Mouse (Mus musculus): ENCODE results near the gene Lrrc66. TPM values are rescaled to one million over a fixed set of nuclear protein-coding genes. Genes with fewer than 3 reads are reported as not detected.

The Lrrc66 gene
- polyA plus RNA-seq, 1 experiment = not detected

GRCm38 (mm10) chr5:73627991-73628390, 4.3 kb downstream of the Lrrc66 start:
- Histone ChIP-seq H3K27me3 (ENCODE audit: control insufficient read depth, insufficient read depth, insufficient read length) (peaks cover 4% of the 10 kb centered on the region), H3K4me3 (ENCODE audit: insufficient read depth, poor library complexity, severe bottlenecking) (no peak overlapping the region), H3ac (ENCODE audit: control insufficient read depth, insufficient read length, low read depth) (no peak overlapping the region), H3K79me2 (ENCODE audit: control insufficient read depth, insufficient read depth) (no peaks in the 10 kb centered on the region), H3K79me3 (ENCODE audit: low read depth) (no peaks in the 10 kb centered on the region), H3K36me3 (ENCODE audit: control insufficient read depth, insufficient read depth) (no peaks in the 10 kb centered on the region)
- TF ChIP-seq USF1 (IDR thresholded peaks at IDR 0.05; ENCODE audit: low read depth) = no peak
- no peak for TF ChIP-seq CTCF (IDR thresholded peaks at IDR 0.05; ENCODE audit: control insufficient read depth, insufficient read depth, insufficient read length)
- no peak for TF ChIP-seq MAX (IDR thresholded peaks at IDR 0.05)
- TF ChIP-seq MYOD1 (IDR thresholded peaks at IDR 0.05; ENCODE audit: control insufficient read depth, insufficient read length, low read depth) = no peak
- no peak for TF ChIP-seq CEBPB (IDR thresholded peaks at IDR 0.05; ENCODE audit: low read depth)
- no peak for TF ChIP-seq MYOG (IDR thresholded peaks at IDR 0.05; ENCODE audit: control insufficient read depth, extremely low read depth, insufficient read length)
- no peak for TF ChIP-seq FOSL1 (IDR thresholded peaks at IDR 0.05; ENCODE audit: insufficient read depth, low read length, poor library complexity, severe bottlenecking)

- H3ac ChIP-seq (ENCODE audit: control insufficient read depth, insufficient read length, low read depth) = no peak overlapping the region
- TF ChIP-seq MYOD1 (IDR thresholded peaks at IDR 0.05; ENCODE audit: control insufficient read depth, insufficient read length, low read depth) = no peak
- no peak for TF ChIP-seq USF1 (IDR thresholded peaks at IDR 0.05; ENCODE audit: low read depth)
- no peak for TF ChIP-seq CEBPB (IDR thresholded peaks at IDR 0.05; ENCODE audit: low read depth)
- no peak for TF ChIP-seq MYOG (IDR thresholded peaks at IDR 0.05; ENCODE audit: control insufficient read depth, extremely low read depth, insufficient read length)
- no peak for TF ChIP-seq MAX (IDR thresholded peaks at IDR 0.05)
- TF ChIP-seq CTCF (IDR thresholded peaks at IDR 0.05; ENCODE audit: control insufficient read depth, insufficient read depth, insufficient read length) = no peak
- no peak for TF ChIP-seq FOSL1 (IDR thresholded peaks at IDR 0.05; ENCODE audit: insufficient read depth, low read length, poor library complexity, severe bottlenecking)
- H3K4me3 ChIP-seq (ENCODE audit: insufficient read depth, poor library complexity, severe bottlenecking) = no peak overlapping the region
- H3K79me2 ChIP-seq (ENCODE audit: control insufficient read depth, insufficient read depth) = no peaks in the 10 kb centered on the region
- no peaks in the 10 kb centered on the region for H3K36me3 ChIP-seq (ENCODE audit: control insufficient read depth, insufficient read depth)
- peaks cover 4% of the 10 kb centered on the region for H3K27me3 ChIP-seq (ENCODE audit: control insufficient read depth, insufficient read depth, insufficient read length)
- no peaks in the 10 kb centered on the region for H3K79me3 ChIP-seq (ENCODE audit: low read depth)
Measured at GRCm38 (mm10) chr5:73627559-73627958, 4.8 kb downstream of the Lrrc66 start.

GRCm38 (mm10) chr5:73626842-73627241, 5.5 kb downstream of the Lrrc66 start:
- H3K79me2 ChIP-seq (ENCODE audit: control insufficient read depth, insufficient read depth) = no peaks in the 10 kb centered on the region
- H3K79me3 ChIP-seq (ENCODE audit: low read depth) = no peaks in the 10 kb centered on the region
- H3ac ChIP-seq (ENCODE audit: control insufficient read depth, insufficient read length, low read depth) = no peak overlapping the region
- peaks cover 4% of the 10 kb centered on the region for H3K27me3 ChIP-seq (ENCODE audit: control insufficient read depth, insufficient read depth, insufficient read length)
- H3K4me3 ChIP-seq (ENCODE audit: insufficient read depth, poor library complexity, severe bottlenecking) = no peak overlapping the region
- no peaks in the 10 kb centered on the region for H3K36me3 ChIP-seq (ENCODE audit: control insufficient read depth, insufficient read depth)
- TF ChIP-seq FOSL1 (IDR thresholded peaks at IDR 0.05; ENCODE audit: insufficient read depth, low read length, poor library complexity, severe bottlenecking) (no peak), CEBPB (IDR thresholded peaks at IDR 0.05; ENCODE audit: low read depth) (no peak), CTCF (IDR thresholded peaks at IDR 0.05; ENCODE audit: control insufficient read depth, insufficient read depth, insufficient read length) (no peak), MYOG (IDR thresholded peaks at IDR 0.05; ENCODE audit: control insufficient read depth, extremely low read depth, insufficient read length) (no peak), USF1 (IDR thresholded peaks at IDR 0.05; ENCODE audit: low read depth) (no peak), MAX (IDR thresholded peaks at IDR 0.05) (no peak), MYOD1 (IDR thresholded peaks at IDR 0.05; ENCODE audit: control insufficient read depth, insufficient read length, low read depth) (no peak)

- no peaks in the 10 kb centered on the region for H3K36me3 ChIP-seq (ENCODE audit: control insufficient read depth, insufficient read depth)
- TF ChIP-seq CEBPB (IDR thresholded peaks at IDR 0.05; ENCODE audit: low read depth) = no peak
- no peak overlapping the region for H3ac ChIP-seq (ENCODE audit: control insufficient read depth, insufficient read length, low read depth)
- no peak overlapping the region for H3K4me3 ChIP-seq (ENCODE audit: insufficient read depth, poor library complexity, severe bottlenecking)
- H3K27me3 ChIP-seq (ENCODE audit: control insufficient read depth, insufficient read depth, insufficient read length) = peaks cover 4% of the 10 kb centered on the region
- no peaks in the 10 kb centered on the region for H3K79me2 ChIP-seq (ENCODE audit: control insufficient read depth, insufficient read depth)
- H3K79me3 ChIP-seq (ENCODE audit: low read depth) = no peaks in the 10 kb centered on the region
Measured at GRCm38 (mm10) chr5:73625505-73625904, 6.8 kb downstream of the Lrrc66 start.

- TF ChIP-seq MYOD1 (IDR thresholded peaks at IDR 0.05; ENCODE audit: control insufficient read depth, insufficient read length, low read depth) (no peak), MAX (IDR thresholded peaks at IDR 0.05) (no peak), FOSL1 (IDR thresholded peaks at IDR 0.05; ENCODE audit: insufficient read depth, low read length, poor library complexity, severe bottlenecking) (no peak), USF1 (IDR thresholded peaks at IDR 0.05; ENCODE audit: low read depth) (no peak), CEBPB (IDR thresholded peaks at IDR 0.05; ENCODE audit: low read depth) (no peak), MYOG (IDR thresholded peaks at IDR 0.05; ENCODE audit: control insufficient read depth, extremely low read depth, insufficient read length) (no peak), CTCF (IDR thresholded peaks at IDR 0.05; ENCODE audit: control insufficient read depth, insufficient read depth, insufficient read length) (no peak)
- Histone ChIP-seq H3K36me3 (ENCODE audit: control insufficient read depth, insufficient read depth) (no peaks in the 10 kb centered on the region), H3ac (ENCODE audit: control insufficient read depth, insufficient read length, low read depth) (no peak overlapping the region), H3K27me3 (ENCODE audit: control insufficient read depth, insufficient read depth, insufficient read length) (peaks cover 3% of the 10 kb centered on the region), H3K4me3 (ENCODE audit: insufficient read depth, poor library complexity, severe bottlenecking) (no peak overlapping the region), H3K79me3 (ENCODE audit: low read depth) (no peaks in the 10 kb centered on the region), H3K79me2 (ENCODE audit: control insufficient read depth, insufficient read depth) (no peaks in the 10 kb centered on the region)
Measured at GRCm38 (mm10) chr5:73618969-73619368, 13.4 kb downstream of the Lrrc66 start.

- no peaks in the 10 kb centered on the region for H3K36me3 ChIP-seq (ENCODE audit: control insufficient read depth, insufficient read depth)
- no peak overlapping the region for H3K4me3 ChIP-seq (ENCODE audit: insufficient read depth, poor library complexity, severe bottlenecking)
- peaks cover 7% of the 10 kb centered on the region for H3K27me3 ChIP-seq (ENCODE audit: control insufficient read depth, insufficient read depth, insufficient read length)
- no peaks in the 10 kb centered on the region for H3K79me3 ChIP-seq (ENCODE audit: low read depth)
- TF ChIP-seq FOSL1 (IDR thresholded peaks at IDR 0.05; ENCODE audit: insufficient read depth, low read length, poor library complexity, severe bottlenecking) (no peak), MAX (IDR thresholded peaks at IDR 0.05) (no peak), MYOD1 (IDR thresholded peaks at IDR 0.05; ENCODE audit: control insufficient read depth, insufficient read length, low read depth) (no peak)
- no peaks in the 10 kb centered on the region for H3K79me2 ChIP-seq (ENCODE audit: control insufficient read depth, insufficient read depth)
- H3ac ChIP-seq (ENCODE audit: control insufficient read depth, insufficient read length, low read depth) = no peak overlapping the region
Measured at GRCm38 (mm10) chr5:73615211-73615610, 17.1 kb downstream of the Lrrc66 start.
